Mouse (Mus musculus): Measurements from ENCODE around the gene Atxn7l2. TPM values are rescaled to one million over a fixed set of nuclear protein-coding genes. Genes with fewer than 3 reads are reported as not detected.

Gene Atxn7l2
- polyA plus RNA-seq, 1 experiment from 2014 or later = 4.3 TPM

GRCm38 (mm10) chr3:108166486-108167211 lies 44.1 kb downstream of the Atxn7l2 start:
- Histone ChIP-seq H3K4me1 (replicated peaks; ENCODE audit: control insufficient read depth, insufficient read depth) (no peaks in the 10 kb centered on the region), H3K36me3 (ENCODE audit: control insufficient read depth, insufficient read depth, low read length) (no peaks in the 10 kb centered on the region), H3K9ac (ENCODE audit: low read length) (no peak overlapping the region), H3K9me3 (ENCODE audit: control insufficient read depth, low read length) (no peaks in the 10 kb centered on the region), H3K4me3 (ENCODE audit: low read depth, low read length) (no peak overlapping the region), H3K27ac (replicated peaks) (0 out of 2 replicates have a peak overlapping the region, but pooled peaks have one; percentile 8), H3K4me2 (replicated peaks; ENCODE audit: low read depth) (no peak overlapping the region), H3K27me3 (ENCODE audit: control insufficient read depth, insufficient read depth, low read length) (no peaks in the 10 kb centered on the region)
- DNase-seq (ENCODE audit: low spot score) = peak; percentile 40
- ATAC-seq (ENCODE audit: low FRiP score, low TSS enrichment) = peak; percentile 62; the same call in 1 of the 2 replicates
- WGBS = 34% methylated on average over 8 of the region's 11 CpGs
- TF ChIP-seq EP300 (optimal IDR thresholded peaks at IDR 0.05) (no peak), CTCF (IDR thresholded peaks at IDR 0.05; ENCODE audit: low read depth) (peak; percentile 61)

GRCm38 (mm10) chr3:108165532-108166315 lies 45.0 kb downstream of the Atxn7l2 start:
- 55% methylated on average over 10 of the region's 10 CpGs for WGBS
- Histone ChIP-seq H3K27ac (replicated peaks) (no peak overlapping the region), H3K9ac (ENCODE audit: low read length) (no peak overlapping the region), H3K4me2 (replicated peaks; ENCODE audit: low read depth) (no peak overlapping the region), H3K27me3 (ENCODE audit: control insufficient read depth, insufficient read depth, low read length) (no peaks in the 10 kb centered on the region), H3K4me3 (ENCODE audit: low read depth, low read length) (no peak overlapping the region), H3K36me3 (ENCODE audit: control insufficient read depth, insufficient read depth, low read length) (no peaks in the 10 kb centered on the region), H3K9me3 (ENCODE audit: control insufficient read depth, low read length) (no peaks in the 10 kb centered on the region), H3K4me1 (replicated peaks; ENCODE audit: control insufficient read depth, insufficient read depth) (no peaks in the 10 kb centered on the region)
- ATAC-seq (ENCODE audit: low FRiP score, low TSS enrichment) = no peak; the same call in 1 of the 2 replicates
- TF ChIP-seq EP300 (optimal IDR thresholded peaks at IDR 0.05) (no peak), CTCF (IDR thresholded peaks at IDR 0.05; ENCODE audit: low read depth) (no peak)
- DNase-seq (ENCODE audit: low spot score) = no peak

- TF ChIP-seq CTCF (IDR thresholded peaks at IDR 0.05; ENCODE audit: low read depth) = peak; percentile 98
- TF ChIP-seq EP300 (optimal IDR thresholded peaks at IDR 0.05) = no peak
- H3K9me3 ChIP-seq (ENCODE audit: control insufficient read depth, low read length) = no peaks in the 10 kb centered on the region
- no peak overlapping the region for H3K4me3 ChIP-seq (ENCODE audit: low read depth, low read length)
- WGBS = 12% methylated on average over 9 of the region's 9 CpGs
- no peak overlapping the region for H3K9ac ChIP-seq (ENCODE audit: low read length)
- H3K4me1 ChIP-seq (replicated peaks; ENCODE audit: control insufficient read depth, insufficient read depth) = no peaks in the 10 kb centered on the region
- no peak overlapping the region for H3K27ac ChIP-seq (replicated peaks)
- ATAC-seq (ENCODE audit: low FRiP score, low TSS enrichment) (peak; percentile 58), DNase-seq (ENCODE audit: low spot score) (peak; percentile 83)
- peak overlapping the region; percentile 49 for H3K4me2 ChIP-seq (replicated peaks; ENCODE audit: low read depth)
- no peaks in the 10 kb centered on the region for H3K27me3 ChIP-seq (ENCODE audit: control insufficient read depth, insufficient read depth, low read length)
- H3K36me3 ChIP-seq (ENCODE audit: control insufficient read depth, insufficient read depth, low read length) = no peaks in the 10 kb centered on the region
These were observed 45.9 kb downstream of the Atxn7l2 start for GRCm38 (mm10) chr3:108164807-108165206.

GRCm38 (mm10) chr3:108164091-108164490 lies 46.6 kb downstream of the Atxn7l2 start:
- Histone ChIP-seq H3K27ac (replicated peaks) (no peak overlapping the region), H3K27me3 (ENCODE audit: control insufficient read depth, insufficient read depth, low read length) (no peaks in the 10 kb centered on the region), H3K4me3 (ENCODE audit: low read depth, low read length) (no peak overlapping the region), H3K4me1 (replicated peaks; ENCODE audit: control insufficient read depth, insufficient read depth) (no peaks in the 10 kb centered on the region), H3K36me3 (ENCODE audit: control insufficient read depth, insufficient read depth, low read length) (no peaks in the 10 kb centered on the region), H3K4me2 (replicated peaks; ENCODE audit: low read depth) (no peak overlapping the region), H3K9me3 (ENCODE audit: control insufficient read depth, low read length) (no peaks in the 10 kb centered on the region), H3K9ac (ENCODE audit: low read length) (no peak overlapping the region)
- TF ChIP-seq CTCF (IDR thresholded peaks at IDR 0.05; ENCODE audit: low read depth) (no peak), EP300 (optimal IDR thresholded peaks at IDR 0.05) (no peak)
- ATAC-seq (ENCODE audit: low FRiP score, low TSS enrichment) (no peak), DNase-seq (ENCODE audit: low spot score) (no peak)
- 59% methylated on average over 5 of the region's 5 CpGs for WGBS

GRCm38 (mm10) chr3:108158383-108159037 lies 52.2 kb downstream of the Atxn7l2 start:
- Histone ChIP-seq H3K4me1 (replicated peaks; ENCODE audit: control insufficient read depth, insufficient read depth) (no peaks in the 10 kb centered on the region), H3K27ac (replicated peaks) (no peak overlapping the region), H3K27me3 (ENCODE audit: control insufficient read depth, insufficient read depth, low read length) (no peaks in the 10 kb centered on the region), H3K9me3 (ENCODE audit: control insufficient read depth, low read length) (no peaks in the 10 kb centered on the region), H3K36me3 (ENCODE audit: control insufficient read depth, insufficient read depth, low read length) (no peaks in the 10 kb centered on the region), H3K4me3 (ENCODE audit: low read depth, low read length) (no peak overlapping the region), H3K4me2 (replicated peaks; ENCODE audit: low read depth) (no peak overlapping the region), H3K9ac (ENCODE audit: low read length) (no peak overlapping the region)
- ATAC-seq (ENCODE audit: low FRiP score, low TSS enrichment) = peak; percentile 39
- DNase-seq (ENCODE audit: low spot score) = no peak
- TF ChIP-seq CTCF (IDR thresholded peaks at IDR 0.05; ENCODE audit: low read depth) = no peak
- no peak for TF ChIP-seq EP300 (optimal IDR thresholded peaks at IDR 0.05)
- WGBS = 70% methylated on average over 9 of the region's 9 CpGs
